Mouse (Mus musculus): Measurements from ENCODE around the gene Rgl3.

DNA sequence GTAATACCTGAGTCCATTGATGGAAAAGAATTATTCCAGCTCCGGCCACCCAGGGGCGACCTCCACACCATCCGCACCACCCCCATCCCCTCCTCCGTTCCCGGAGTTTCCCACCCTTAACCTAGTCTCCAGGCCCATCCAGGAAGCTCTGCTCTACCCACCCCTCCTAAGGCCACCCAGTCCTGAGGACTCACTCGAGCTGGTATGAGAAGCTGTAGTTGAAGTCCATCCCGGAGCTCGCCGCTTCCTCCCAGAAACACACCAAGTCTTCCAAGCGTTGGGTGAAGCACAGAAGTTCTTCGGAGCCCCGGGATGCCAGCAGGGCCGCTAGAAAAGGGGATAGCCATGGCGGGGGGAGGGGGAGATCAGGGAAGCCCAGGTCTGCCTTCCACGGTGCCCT, 27.2 kb downstream of the Rgl3 start:
- no peak for TF ChIP-seq EP300 (IDR thresholded peaks at IDR 0.05; ENCODE audit: low read depth)
- peak; percentile 20; the same call in 1 of the 2 replicates for TF ChIP-seq CTCF (IDR thresholded peaks at IDR 0.05; ENCODE audit: low read depth)

Measured in liver, postnatal 0 days (tissue).